9 mouse cellular contexts compared by ENCODE assay signal in genomic region chr17:48976611-48977022, GRCm38 (mm10). TPM values are rescaled to one million over a fixed set of nuclear protein-coding genes. Genes with fewer than 3 reads are reported as not detected.
DNase-seq lines count a peak whose midpoint lies in the region; ATAC-seq lines count a peak whose summit lies in the region.
"Had no signal": no experiment of that assay in that cellular context is flagged by ENCODE, and none has a peak within 500 bp of the region (broad histone marks: within the 10 kb centered on the region; RNA-seq: fewer than 3 reads in every experiment).

No protein-coding gene starts in this region.

- H3K27me3 ChIP-seq in embryonic facial prominence, embryonic 12.5 days: no peaks in the 10 kb centered on the region
- no peaks in the 10 kb centered on the region for H3K27me3 ChIP-seq in neural tube, embryonic 14.5 days (ENCODE audit: control insufficient read depth, insufficient read depth, low read length)

- H3K9ac ChIP-seq in embryonic facial prominence, embryonic 12.5 days: no peak overlapping the region
- H3K9ac ChIP-seq in neural tube, embryonic 14.5 days (replicated peaks; ENCODE audit: low read depth, low read length): no peak overlapping the region

- peak; percentile 29 to 53 for DNase-seq in frontal cortex, postnatal 25 days (ENCODE audit: low spot score in 2 of 2)
- DNase-seq in left cerebral cortex, adult 8-10 months (ENCODE audit: low spot score in 2 of 2): peak; percentile 36 to 88
- no peak for DNase-seq in spleen, postnatal 36 days (ENCODE audit: low spot score in 2 of 2)
- no peak for DNase-seq in gastrocnemius, adult 8-10 months (ENCODE audit: low spot score in 2 of 2)
- no peak for DNase-seq in natural killer cell, adult 2 months (ENCODE audit: low spot score in 2 of 2)

- ATAC-seq in embryonic facial prominence, embryonic 12.5 days (ENCODE audit: insufficient number of reproducible peaks, insufficient read depth, low FRiP score, low TSS enrichment): peak; percentile 57; the same call in 1 of the 2 replicates
- ATAC-seq in neural tube, embryonic 14.5 days (ENCODE audit: low read depth): peak; percentile 73
- no peak for ATAC-seq in megakaryocyte, adult 5-6 weeks (ENCODE audit: poor library complexity, severe bottlenecking)

- no peak overlapping the region for H3K4me3 ChIP-seq in embryonic facial prominence, embryonic 12.5 days
- H3K4me3 ChIP-seq in neural tube, embryonic 14.5 days (ENCODE audit: low read depth, low read length): no peak overlapping the region

- H3K9me3 ChIP-seq in embryonic facial prominence, embryonic 12.5 days: no peaks in the 10 kb centered on the region
- H3K9me3 ChIP-seq in neural tube, embryonic 14.5 days (ENCODE audit: control insufficient read depth, low read length): no peaks in the 10 kb centered on the region

- H3K27ac ChIP-seq in embryonic facial prominence, embryonic 12.5 days: peak overlapping the region; percentile 60
- peak overlapping the region; percentile 35; the same call in 1 of the 2 replicates for H3K27ac ChIP-seq in neural tube, embryonic 14.5 days (ENCODE audit: low read depth, low read length)

- 31% methylated on average over 5 of the region's 5 CpGs for WGBS in embryonic facial prominence, embryonic 12.5 days
- 24% methylated on average over 5 of the region's 5 CpGs for WGBS in neural tube, embryonic 14.5 days

- H3K36me3 ChIP-seq in embryonic facial prominence, embryonic 12.5 days: no peaks in the 10 kb centered on the region
- H3K36me3 ChIP-seq in neural tube, embryonic 14.5 days (ENCODE audit: control insufficient read depth, insufficient read depth, low read length): no peaks in the 10 kb centered on the region
- H3K36me3 ChIP-seq: G1E had no signal

- peaks cover 29% of the 10 kb centered on the region for H3K4me1 ChIP-seq in embryonic facial prominence, embryonic 12.5 days
- H3K4me1 ChIP-seq in neural tube, embryonic 14.5 days (ENCODE audit: control insufficient read depth, insufficient read depth, low read length): peaks cover 16% of the 10 kb centered on the region; the same call in 1 of the 2 replicates

- H3K4me2 ChIP-seq in embryonic facial prominence, embryonic 12.5 days (replicated peaks): no peak overlapping the region
- no peak overlapping the region for H3K4me2 ChIP-seq in neural tube, embryonic 14.5 days (ENCODE audit: low read depth, low read length)

RNA-seq across cellular contexts. Expression of gene Lrfn2, which starts 44.4 kb away (rescaled TPM):
- 0.42 and 0.82 TPM in 2 replicates for polyA plus RNA-seq in embryonic facial prominence, embryonic 12.5 days (2016; fragmentation: Nextera tagmentation; extraction: Ambion mirVana)
- total RNA-seq in left cerebral cortex, adult 8-10 months (2022): 10 to 100 TPM; 24.9 to 32.1 (median 27.7) TPM
- polyA plus RNA-seq in neural tube, embryonic 14.5 days (2014; fragmentation: Nextera tagmentation; extraction: Ambion mirVana): 7.7 and 9.8 TPM in 2 replicates
- total RNA-seq in megakaryocyte, adult 5-6 weeks (2015): not detected in 2 replicates
- not detected in 2 replicates for total RNA-seq in megakaryocyte, adult 5-6 weeks (2017)
- total RNA-seq in gastrocnemius, adult 8-10 months (2022): under 1 TPM in 3 of 4 experiments, not detected in 1; 0.09 to 0.19 (median 0.15) TPM
- polyA plus RNA-seq: G1E had no signal

Comparison
In these comparisons a context has a peak if more than half of its experiments do, and no peak if none do; other contexts are left out.
1. DNase-seq: peak in frontal cortex, postnatal 25 days (2 of 2) and left cerebral cortex, adult 8-10 months (2 of 2); none in spleen, postnatal 36 days (0 of 2), gastrocnemius, adult 8-10 months (0 of 2) and natural killer cell, adult 2 months (0 of 2).
2. RNA of gene Lrfn2, which starts 44.4 kb away (total RNA-seq): 24.9 to 32.1 TPM in left cerebral cortex, adult 8-10 months; 0.09 to 0.19 TPM in gastrocnemius, adult 8-10 months and not detected in megakaryocyte, adult 5-6 weeks; every median in the first group is over 10 times any median in the second.